Mouse (Mus musculus) kidney, adult 9 months (tissue): Measurements from ENCODE around the gene Olfr283.
"Not testable (repeated sequence)": the region's sequence is repeated elsewhere in the genome, so short reads cannot be mapped to it uniquely, and the experiment has no call there.

Experiments used
- DNase-seq: peaks from one replicate; pipeline ENCODE4 v3.0.0; 2022

Gene Olfr283

GRCm38 (mm10) chr15:98380846-98381245, at the start of gene Olfr283:
Gene Olfr283, minus strand, starts transcription at chr15:98380946.
- DNase-seq, result no peak

- no peak for DNase-seq
These were observed 44.4 kb upstream of the Olfr283 start for GRCm38 (mm10) chr15:98425188-98425587.

DNA sequence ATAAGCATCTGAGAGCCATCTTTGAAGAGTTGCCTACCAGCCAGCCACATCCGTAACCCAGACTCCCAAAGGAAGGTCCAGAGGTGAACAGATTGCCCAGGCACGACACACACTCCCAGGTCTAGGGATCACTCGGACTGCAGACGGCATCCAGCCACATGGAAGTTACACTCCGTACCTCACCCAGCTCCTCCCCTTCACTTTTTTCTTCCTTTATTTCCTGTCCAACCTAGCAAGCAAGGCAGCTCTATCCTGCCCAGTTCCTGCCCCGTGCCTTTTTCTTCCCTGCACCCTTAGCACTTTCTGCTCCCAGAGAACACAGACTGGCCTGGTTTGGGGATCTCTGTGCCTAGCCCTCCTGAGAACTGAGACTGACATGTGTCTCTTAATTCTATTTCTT, 44.0 kb upstream of the Olfr283 start:
- no peak for DNase-seq

- DNase-seq, result no peak
These were observed 43.6 kb upstream of the Olfr283 start for GRCm38 (mm10) chr15:98424326-98424725.

DNA sequence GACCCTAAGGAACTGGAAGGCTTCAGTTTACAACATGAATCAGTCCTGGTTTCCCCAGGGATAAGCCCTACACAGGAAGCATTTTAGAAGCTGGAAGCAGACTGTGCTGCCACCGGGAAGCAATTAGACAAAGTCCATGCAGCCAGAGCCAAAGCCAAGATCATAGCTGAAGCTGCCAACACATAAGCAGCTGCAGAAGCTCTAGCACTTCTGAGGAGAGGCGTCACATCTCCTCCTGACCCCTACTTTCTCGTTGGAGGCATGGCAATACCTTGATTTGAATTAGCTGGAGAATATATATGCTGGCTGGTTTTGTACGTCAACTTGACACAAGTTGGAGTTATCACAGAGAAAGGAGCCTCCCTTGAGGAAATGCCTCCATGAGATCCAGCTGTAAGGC, 40.2 kb upstream of the Olfr283 start:
- DNase-seq, result no peak

DNA sequence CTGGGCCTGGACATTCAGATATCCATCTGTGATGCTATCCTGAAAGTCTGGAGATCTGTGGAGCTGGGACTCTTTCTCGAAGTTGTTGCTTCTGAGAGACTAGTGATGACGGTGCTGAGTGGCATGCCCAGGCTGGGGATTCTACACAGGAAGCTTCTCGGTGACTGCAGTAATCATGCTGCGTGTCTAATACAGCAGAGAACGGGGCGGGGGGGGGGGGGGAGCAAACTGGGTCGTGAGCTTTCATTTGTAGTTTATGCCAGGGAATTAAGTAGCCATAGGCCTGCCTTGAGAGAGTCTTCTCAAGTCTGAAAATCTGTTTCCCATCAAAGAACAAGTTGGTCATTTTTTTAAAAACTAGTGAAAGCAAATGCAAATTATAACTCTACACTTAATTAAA, 37.4 kb upstream of the Olfr283 start:
- no peak for DNase-seq

- DNase-seq, result peak; percentile 9
These were observed 36.5 kb upstream of the Olfr283 start for GRCm38 (mm10) chr15:98417285-98417684.

DNA sequence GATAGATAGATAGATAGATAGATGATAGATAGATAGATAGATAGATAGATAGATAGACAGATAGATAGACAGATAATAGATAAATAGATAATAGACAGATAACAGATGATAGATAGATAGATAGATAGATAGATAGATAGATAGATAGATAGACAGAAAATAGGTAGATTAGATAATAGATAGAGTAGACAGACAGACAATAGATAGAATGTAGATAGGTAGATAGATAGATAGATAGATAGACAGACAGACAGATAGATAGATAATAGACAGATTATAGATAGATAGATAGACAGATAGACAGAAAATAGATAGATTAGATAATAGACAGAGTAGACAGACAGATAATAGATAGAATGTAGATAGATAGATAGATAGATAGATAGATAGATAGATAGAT, 36.1 kb upstream of the Olfr283 start:
- DNase-seq, result not testable (repeated sequence)

- no peak for DNase-seq
These were observed 35.2 kb upstream of the Olfr283 start for GRCm38 (mm10) chr15:98415996-98416395.

- DNase-seq, result no peak
These were observed 29.5 kb upstream of the Olfr283 start for GRCm38 (mm10) chr15:98410249-98410648.

DNA sequence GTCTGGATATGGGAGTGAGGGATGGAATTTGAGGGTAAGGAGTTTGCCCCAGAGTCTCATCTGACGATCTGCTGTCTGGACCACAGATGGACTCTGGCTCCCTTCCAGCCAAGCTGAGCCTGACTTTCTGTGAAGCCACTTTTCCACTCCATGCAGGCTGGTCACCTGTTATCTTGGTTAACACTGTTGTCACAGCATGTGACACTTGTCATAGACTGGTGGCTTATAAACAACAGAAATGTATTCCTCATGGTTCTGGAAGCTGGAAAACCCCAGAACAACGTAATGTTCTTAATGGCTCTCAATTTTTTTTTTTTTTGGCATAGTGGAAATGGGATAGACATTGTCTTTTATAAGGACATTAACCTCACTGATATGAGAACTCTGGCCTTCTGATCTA, 28.9 kb upstream of the Olfr283 start:
- DNase-seq, result no peak

DNA sequence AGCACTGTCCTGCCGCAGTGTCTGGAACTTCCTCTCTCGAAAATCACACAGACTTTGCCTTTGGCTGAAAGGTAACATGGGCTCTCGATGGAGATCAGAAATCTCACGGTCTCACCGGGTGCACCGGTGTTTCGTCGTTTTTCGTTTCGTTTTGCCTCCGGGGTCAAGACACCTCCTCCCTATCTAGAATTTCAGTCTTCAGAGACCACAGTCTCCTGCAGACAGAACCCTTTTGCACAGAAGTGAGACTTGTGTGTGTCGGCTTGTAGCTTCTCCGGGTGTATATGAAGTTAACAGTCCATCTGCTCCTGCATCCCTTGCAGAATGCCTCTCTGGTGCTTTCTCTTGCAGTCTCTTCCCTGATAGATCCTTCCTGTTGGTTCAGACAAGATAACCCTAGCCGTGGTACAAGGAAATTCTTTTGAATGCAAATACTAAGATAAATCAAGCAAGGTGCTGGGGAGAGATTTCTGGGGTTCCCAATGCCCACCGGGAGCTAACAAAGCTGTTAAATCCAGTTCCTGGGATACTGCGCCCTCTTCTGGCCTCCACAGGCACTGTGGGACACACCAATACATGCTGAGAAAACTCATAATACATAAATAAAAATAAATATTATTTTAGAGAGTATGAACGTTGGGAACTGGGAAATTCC, 27.8 kb upstream of the Olfr283 start:
- DNase-seq, result peak; percentile 36

- DNase-seq, result no peak
These were observed 21.6 kb upstream of the Olfr283 start for GRCm38 (mm10) chr15:98402356-98402755.

GRCm38 (mm10) chr15:98397136-98397535, 16.4 kb upstream of the Olfr283 start:
- DNase-seq, result peak; percentile 56

- no peak for DNase-seq
These were observed 11.1 kb upstream of the Olfr283 start for GRCm38 (mm10) chr15:98391903-98392187.

- no peak for DNase-seq
These were observed 10.5 kb upstream of the Olfr283 start for GRCm38 (mm10) chr15:98391081-98391902.

DNA sequence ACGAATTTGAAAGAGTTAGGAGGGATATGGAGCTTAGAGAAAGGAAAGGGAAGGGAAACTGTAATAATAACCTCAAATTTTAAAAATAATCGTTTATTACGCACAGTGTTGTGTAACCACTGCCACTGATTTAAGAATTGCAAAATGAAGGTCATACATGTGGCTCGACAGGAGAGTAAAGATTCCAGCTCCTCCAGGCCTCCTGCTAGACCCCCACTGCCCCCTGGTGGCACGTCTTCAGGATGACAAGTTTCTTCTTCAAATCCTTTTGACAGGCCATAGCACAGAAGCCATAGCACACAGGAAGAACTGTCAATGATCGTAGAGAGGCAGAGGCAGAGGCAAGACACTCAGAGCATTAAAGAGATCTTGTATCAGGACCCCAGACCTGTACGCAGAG, 9.1 kb upstream of the Olfr283 start:
- DNase-seq, result peak; percentile 75

DNA sequence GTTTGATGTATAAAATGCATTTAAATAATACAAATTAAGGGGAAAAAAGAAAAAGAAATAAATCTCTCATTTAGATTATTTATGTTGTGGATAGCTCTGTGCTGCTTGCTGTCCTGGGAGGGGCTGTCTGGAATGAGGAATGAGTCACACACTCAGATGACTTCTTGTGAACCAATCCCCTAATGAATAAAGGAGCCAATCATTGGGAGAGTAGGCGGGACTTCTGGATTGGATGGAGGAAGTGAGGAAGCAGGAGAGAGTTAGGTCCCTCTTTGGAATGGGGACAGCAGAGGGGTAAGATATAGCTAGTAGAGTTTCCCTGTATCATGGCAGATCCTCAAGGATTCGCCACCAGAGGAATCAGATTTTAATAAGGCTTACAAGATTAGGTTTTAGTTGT, 6.9 kb upstream of the Olfr283 start:
- DNase-seq, result no peak

GRCm38 (mm10) chr15:98378209-98378608, 2.5 kb downstream of the Olfr283 start:
- no peak for DNase-seq

GRCm38 (mm10) chr15:98340887-98341286, 39.9 kb downstream of the Olfr283 start, which contains the start of gene Olfr284:
Gene Olfr284, minus strand, starts transcription at chr15:98340987.
- DNase-seq, result no peak
